Mouse (Mus musculus): ENCODE measurements around the gene Gm20388. TPM values are rescaled to one million over a fixed set of nuclear protein-coding genes. Genes with fewer than 3 reads are reported as not detected.
A peak's percentile ranks its signal among the peaks of the same experiment; 100 is the strongest.

The Gm20388 gene
- polyA plus RNA-seq, 1 experiment = 49.7 TPM

DNA sequence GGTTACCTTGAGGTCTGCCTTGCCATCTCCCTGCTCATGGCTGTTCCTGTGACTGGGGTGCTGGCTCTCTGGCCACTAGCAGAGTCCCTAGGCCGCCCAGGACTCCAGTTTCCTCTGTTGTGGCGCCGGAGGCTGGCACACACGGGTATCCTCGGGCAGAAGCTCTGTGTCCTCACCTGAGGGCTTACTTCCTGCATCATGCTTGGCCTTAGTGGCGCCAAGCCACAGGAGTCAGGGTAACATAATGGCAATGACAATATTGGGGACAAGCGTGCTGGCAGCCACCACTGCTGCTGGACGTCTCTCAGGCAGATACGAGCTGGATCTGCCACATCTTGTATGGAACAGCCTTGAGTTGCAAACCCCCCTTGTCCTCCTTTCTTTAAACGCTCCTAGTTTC lies 4401.6 kb downstream of the Gm20388 start:
- Histone ChIP-seq H3K4me1 (ENCODE audit: control insufficient read depth, insufficient read depth, low read length) (peaks cover 6% of the 10 kb centered on the region; the same call in 1 of the 2 replicates), H3K4me3 (ENCODE audit: insufficient read depth, low read depth, low read length) (no peak overlapping the region), H3K36me3 (ENCODE audit: control insufficient read depth, insufficient read depth, low read length) (no peaks in the 10 kb centered on the region), H3K27me3 (replicated peaks; ENCODE audit: control insufficient read depth, insufficient read depth, low read length) (no peaks in the 10 kb centered on the region), H3K27ac (ENCODE audit: insufficient read depth, low read depth, low read length) (no peak overlapping the region)
- WGBS = 92% methylated on average over 10 of the region's 10 CpGs
- TF ChIP-seq CTCF (conservative IDR thresholded peaks at IDR 0.05; ENCODE audit: insufficient read depth, insufficient read length, low read depth, low read length) (no peak), POLR2A (IDR thresholded peaks at IDR 0.05; ENCODE audit: low read depth, low read length) (no peak)
- no peak for DNase-seq

DNA sequence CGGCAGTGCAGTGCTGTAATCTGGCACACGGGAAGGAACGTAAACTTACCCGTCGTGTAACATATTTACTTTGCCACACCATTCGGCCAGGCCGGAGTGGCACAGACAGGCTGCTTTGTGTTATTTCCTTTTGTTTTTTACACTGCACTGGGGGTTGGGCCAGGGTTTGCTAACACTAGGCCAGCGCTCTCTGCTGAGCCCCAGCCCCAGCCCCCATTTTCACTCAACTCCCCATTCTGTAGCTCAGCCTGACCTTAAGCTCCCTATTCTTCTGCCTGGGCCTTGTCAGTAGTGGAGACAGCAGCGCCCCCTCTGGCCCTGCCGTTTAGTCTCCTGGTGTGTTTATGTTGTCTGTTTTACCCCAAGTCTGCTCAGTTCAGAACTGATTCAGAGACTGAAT lies 4404.2 kb downstream of the Gm20388 start:
- Histone ChIP-seq H3K36me3 (ENCODE audit: control insufficient read depth, insufficient read depth, low read length) (no peaks in the 10 kb centered on the region), H3K27me3 (replicated peaks; ENCODE audit: control insufficient read depth, insufficient read depth, low read length) (no peaks in the 10 kb centered on the region), H3K4me3 (ENCODE audit: insufficient read depth, low read depth, low read length) (no peak overlapping the region), H3K4me1 (ENCODE audit: control insufficient read depth, insufficient read depth, low read length) (peaks cover 6% of the 10 kb centered on the region; the same call in 1 of the 2 replicates), H3K27ac (ENCODE audit: insufficient read depth, low read depth, low read length) (no peak overlapping the region)
- DNase-seq = no peak
- 63% methylated on average over 10 of the region's 10 CpGs for WGBS
- TF ChIP-seq POLR2A (IDR thresholded peaks at IDR 0.05; ENCODE audit: low read depth, low read length) = no peak
- TF ChIP-seq CTCF (conservative IDR thresholded peaks at IDR 0.05; ENCODE audit: insufficient read depth, insufficient read length, low read depth, low read length) = peak; percentile 37

DNA sequence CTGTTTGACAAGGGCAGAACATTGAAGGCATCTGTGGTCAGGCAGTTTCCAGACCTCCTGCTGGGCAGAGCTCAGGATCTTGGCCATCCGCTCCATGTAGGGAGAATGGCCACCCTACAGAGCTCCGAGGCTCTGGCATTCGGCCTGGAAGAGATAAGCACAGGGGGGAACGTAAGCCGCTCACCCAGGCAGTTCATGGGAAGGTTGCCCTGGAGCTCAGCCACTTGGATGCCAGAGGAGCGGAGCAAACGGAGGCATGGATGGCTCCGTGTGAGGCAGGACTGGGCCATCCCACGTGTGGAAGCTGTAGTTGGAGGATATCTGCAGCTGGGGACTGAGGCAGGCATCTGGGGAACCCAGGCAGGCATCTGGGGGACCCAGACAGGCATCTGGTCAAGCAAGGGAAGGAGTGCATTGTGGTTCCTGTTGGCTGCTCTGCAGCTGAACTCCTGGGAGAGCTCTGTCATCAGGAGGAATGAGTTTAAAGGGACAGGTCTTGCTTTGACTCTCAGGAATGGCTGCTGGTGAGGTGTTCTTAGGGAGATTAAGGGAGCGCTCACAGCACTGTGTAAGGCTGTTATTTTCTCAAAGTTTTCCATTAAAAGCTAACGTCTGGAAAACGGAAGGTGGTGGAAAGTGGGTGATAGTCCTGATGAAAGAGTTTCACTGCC lies 4406.0 kb downstream of the Gm20388 start:
- TF ChIP-seq POLR2A (IDR thresholded peaks at IDR 0.05; ENCODE audit: low read depth, low read length) = no peak
- no peak for TF ChIP-seq CTCF (conservative IDR thresholded peaks at IDR 0.05; ENCODE audit: insufficient read depth, insufficient read length, low read depth, low read length)
- peak; percentile 58 for DNase-seq
- no peaks in the 10 kb centered on the region for H3K36me3 ChIP-seq (ENCODE audit: control insufficient read depth, insufficient read depth, low read length)
- peak overlapping the region; percentile 11; the same call in 1 of the 2 replicates for H3K27ac ChIP-seq (ENCODE audit: insufficient read depth, low read depth, low read length)
- no peaks in the 10 kb centered on the region for H3K4me1 ChIP-seq (ENCODE audit: control insufficient read depth, insufficient read depth, low read length)
- 37% methylated on average over 12 of the region's 12 CpGs for WGBS
- H3K27me3 ChIP-seq (replicated peaks; ENCODE audit: control insufficient read depth, insufficient read depth, low read length) = no peaks in the 10 kb centered on the region
- no peak overlapping the region for H3K4me3 ChIP-seq (ENCODE audit: insufficient read depth, low read depth, low read length)

DNA sequence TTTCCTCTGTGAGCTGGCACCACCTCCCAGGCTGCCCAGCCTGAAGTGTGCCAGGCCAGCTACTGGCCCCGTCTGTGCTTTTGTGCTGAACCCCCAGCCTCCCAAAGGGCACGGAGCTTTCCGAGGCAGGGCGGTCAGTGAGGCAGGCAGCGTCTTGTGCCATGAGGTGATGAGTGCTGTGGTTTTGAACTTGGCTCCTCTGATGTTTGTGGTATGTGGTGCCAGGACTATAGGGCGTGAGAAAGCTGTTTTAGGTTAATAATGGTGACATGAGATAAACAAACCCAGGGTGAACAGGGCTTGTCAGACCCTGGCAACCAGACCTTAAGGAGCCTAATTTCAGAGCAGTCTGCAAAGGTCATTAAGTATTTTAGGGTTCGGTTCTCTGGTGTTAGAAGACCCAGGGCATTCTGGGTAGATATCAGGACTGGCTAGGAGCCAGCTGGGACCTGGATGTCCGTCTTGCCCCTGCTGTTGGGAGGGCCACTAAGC lies 4406.6 kb downstream of the Gm20388 start:
- TF ChIP-seq CTCF (conservative IDR thresholded peaks at IDR 0.05; ENCODE audit: insufficient read depth, insufficient read length, low read depth, low read length) (no peak), POLR2A (IDR thresholded peaks at IDR 0.05; ENCODE audit: low read depth, low read length) (no peak)
- H3K27ac ChIP-seq (ENCODE audit: insufficient read depth, low read depth, low read length) = no peak overlapping the region

DNA sequence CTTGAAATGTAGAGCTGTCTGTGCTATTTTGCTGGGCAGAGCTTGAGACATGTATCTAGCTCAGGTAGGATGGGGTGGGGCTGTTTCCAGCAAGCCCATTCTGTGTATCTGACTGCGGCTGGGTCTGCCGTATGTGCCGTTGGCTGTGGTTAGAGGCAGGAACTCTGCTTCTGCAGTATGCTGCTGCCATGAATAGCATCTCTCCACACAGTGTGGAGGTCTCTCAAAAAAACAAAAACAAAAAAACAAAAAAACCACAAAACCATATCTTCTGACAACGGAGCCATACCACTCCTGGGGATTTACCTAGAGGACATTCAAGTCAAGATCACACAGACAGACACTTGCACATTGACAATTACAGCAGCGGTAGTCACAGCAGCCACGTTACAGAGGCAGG lies 4407.2 kb downstream of the Gm20388 start:
- Histone ChIP-seq H3K4me3 (ENCODE audit: insufficient read depth, low read depth, low read length) (no peak overlapping the region), H3K27me3 (replicated peaks; ENCODE audit: control insufficient read depth, insufficient read depth, low read length) (no peaks in the 10 kb centered on the region), H3K4me1 (ENCODE audit: control insufficient read depth, insufficient read depth, low read length) (no peaks in the 10 kb centered on the region), H3K27ac (ENCODE audit: insufficient read depth, low read depth, low read length) (no peak overlapping the region), H3K36me3 (ENCODE audit: control insufficient read depth, insufficient read depth, low read length) (no peaks in the 10 kb centered on the region)
- no peak for DNase-seq
- TF ChIP-seq POLR2A (IDR thresholded peaks at IDR 0.05; ENCODE audit: low read depth, low read length) = no peak
- TF ChIP-seq CTCF (conservative IDR thresholded peaks at IDR 0.05; ENCODE audit: insufficient read depth, insufficient read length, low read depth, low read length) = no peak
- WGBS = 80% methylated on average over 6 of the region's 6 CpGs

More for the DNA sequence above, 4406.6 kb downstream of the Gm20388 start:
- Histone ChIP-seq H3K4me3 (ENCODE audit: insufficient read depth, low read depth, low read length) (no peak overlapping the region), H3K4me1 (ENCODE audit: control insufficient read depth, insufficient read depth, low read length) (no peaks in the 10 kb centered on the region), H3K27me3 (replicated peaks; ENCODE audit: control insufficient read depth, insufficient read depth, low read length) (no peaks in the 10 kb centered on the region), H3K36me3 (ENCODE audit: control insufficient read depth, insufficient read depth, low read length) (no peaks in the 10 kb centered on the region)
- DNase-seq = no peak
- 47% methylated on average over 8 of the region's 8 CpGs for WGBS

DNA sequence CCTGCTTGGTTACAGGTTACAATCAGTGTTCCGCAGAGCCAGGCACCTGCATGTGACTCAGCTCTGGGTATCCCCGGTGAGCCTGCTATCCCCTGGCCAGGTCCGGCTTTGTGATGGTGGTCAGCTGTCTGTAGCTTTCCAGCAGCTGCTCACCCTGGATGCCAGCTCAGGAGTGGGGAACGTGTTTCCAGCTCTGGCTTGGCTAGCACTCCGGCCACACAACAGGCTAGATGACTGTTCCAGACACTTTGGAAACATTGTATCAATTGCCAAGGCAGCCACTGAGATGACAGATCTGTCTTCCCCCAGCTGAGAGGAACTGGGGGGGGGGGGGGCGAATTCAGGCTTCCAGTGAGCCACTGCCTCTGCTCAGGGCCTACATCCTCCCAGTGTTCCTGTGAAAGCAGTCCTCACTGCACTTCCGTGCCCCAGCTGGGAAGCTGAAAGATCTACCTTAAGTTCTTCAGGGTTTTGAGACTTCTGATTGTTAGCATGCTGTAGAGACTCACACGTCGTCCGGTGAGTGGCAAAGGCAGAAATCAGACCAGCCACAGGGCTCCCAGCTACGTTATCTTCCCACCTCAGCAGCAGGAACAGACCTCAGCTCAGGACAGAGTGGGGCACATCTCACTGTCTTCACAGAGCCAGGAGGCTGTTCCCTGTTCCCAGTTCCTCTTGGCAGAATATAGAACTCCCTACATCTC lies 4408.1 kb downstream of the Gm20388 start:
- DNase-seq = no peak
- H3K27ac ChIP-seq (ENCODE audit: insufficient read depth, low read depth, low read length) = no peak overlapping the region
- 68% methylated on average over 11 of the region's 11 CpGs for WGBS
- TF ChIP-seq POLR2A (IDR thresholded peaks at IDR 0.05; ENCODE audit: low read depth, low read length) (no peak), CTCF (conservative IDR thresholded peaks at IDR 0.05; ENCODE audit: insufficient read depth, insufficient read length, low read depth, low read length) (no peak)
- no peaks in the 10 kb centered on the region for H3K36me3 ChIP-seq (ENCODE audit: control insufficient read depth, insufficient read depth, low read length)
- no peaks in the 10 kb centered on the region for H3K4me1 ChIP-seq (ENCODE audit: control insufficient read depth, insufficient read depth, low read length)
- H3K27me3 ChIP-seq (replicated peaks; ENCODE audit: control insufficient read depth, insufficient read depth, low read length) = no peaks in the 10 kb centered on the region
- H3K4me3 ChIP-seq (ENCODE audit: insufficient read depth, low read depth, low read length) = no peak overlapping the region

DNA sequence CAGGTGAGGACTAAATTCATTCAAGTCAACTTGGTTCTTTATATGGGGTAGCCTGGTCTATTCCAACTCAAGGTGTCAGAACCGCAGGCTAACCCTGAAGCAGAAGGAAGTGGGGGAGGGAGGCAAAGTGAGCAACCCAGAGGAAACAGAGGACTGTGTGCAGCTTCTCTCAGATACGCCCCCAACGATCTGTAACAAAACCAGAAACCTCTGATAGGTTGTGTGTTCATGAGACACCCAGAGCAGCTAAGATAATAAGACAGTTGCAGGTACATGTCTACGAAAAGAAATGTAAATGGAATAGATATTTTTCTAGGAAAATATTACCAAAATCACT lies 4408.6 kb downstream of the Gm20388 start:
- WGBS = 83% methylated on average over 4 of the region's 4 CpGs
- no peak for TF ChIP-seq CTCF (conservative IDR thresholded peaks at IDR 0.05; ENCODE audit: insufficient read depth, insufficient read length, low read depth, low read length)
- no peak for TF ChIP-seq POLR2A (IDR thresholded peaks at IDR 0.05; ENCODE audit: low read depth, low read length)
- Histone ChIP-seq H3K27ac (ENCODE audit: insufficient read depth, low read depth, low read length) (no peak overlapping the region), H3K27me3 (replicated peaks; ENCODE audit: control insufficient read depth, insufficient read depth, low read length) (no peaks in the 10 kb centered on the region), H3K4me3 (ENCODE audit: insufficient read depth, low read depth, low read length) (no peak overlapping the region), H3K4me1 (ENCODE audit: control insufficient read depth, insufficient read depth, low read length) (no peaks in the 10 kb centered on the region), H3K36me3 (ENCODE audit: control insufficient read depth, insufficient read depth, low read length) (no peaks in the 10 kb centered on the region)
- no peak for DNase-seq

Data from kidney, adult 2 months (tissue).